Mouse (Mus musculus) liver, adult 2 months (tissue): ENCODE measurements at regions not wholly inside any gene's neighbourhood (a gene's known extent, or its start where the extent isn't known, plus 50 kb on each side); places are given as distances from the start of the nearest gene placed in this dataset.

Experiments used
- CTCF ChIP-seq: fragments of 200-500 bp; IDR thresholded peaks from 2 replicates; pipeline ENCODE4 v1.5.1; 2011; ENCODE audit warnings: low read depth, low read length, control low read depth
- POLR2A ChIP-seq: fragments of 200-500 bp; IDR thresholded peaks from 2 replicates; pipeline ENCODE4 v1.6.1; 2011; ENCODE audit warnings: low read length, control low read depth; ENCODE audit not compliant: insufficient read depth; ENCODE audit errors: extremely low read depth

DNA sequence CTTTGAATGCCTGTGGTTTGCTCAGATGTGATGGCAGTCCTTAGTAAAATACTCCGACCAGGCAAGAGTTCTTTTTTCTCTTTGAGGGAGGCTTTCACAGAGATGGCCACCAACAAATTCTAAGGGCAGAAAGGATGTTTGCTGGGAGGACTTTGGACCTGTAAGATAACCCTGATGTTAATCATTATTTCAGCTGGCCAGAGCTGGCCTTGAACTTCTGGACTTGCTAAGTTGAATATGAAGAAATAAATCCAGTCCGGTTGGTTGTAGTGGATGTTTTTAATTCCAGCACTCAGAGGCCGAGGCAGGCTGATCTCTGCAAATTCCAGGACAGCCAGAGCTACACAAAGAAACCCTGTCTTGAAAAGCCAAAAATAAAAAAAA lies 222.9 kb upstream of the Klf3 start:
- TF ChIP-seq CTCF (no peak), POLR2A (no peak)
